Mouse (Mus musculus) forebrain, embryonic 14.5 days (tissue): Measurements from ENCODE around the gene Capn15. TPM values are rescaled to one million over a fixed set of nuclear protein-coding genes. Genes with fewer than 3 reads are reported as not detected.

Source experiments
- ATAC-seq: fragments of 200-750 bp; cut with Nextera tagmentation; 2 replicates; pipeline ENCODE4 v1.8.0; 2017; ENCODE audit warnings: mild to moderate bottlenecking, moderate library complexity
- DNase-seq: peaks from one replicate; pipeline ENCODE4 v3.0.0-alpha.2; 2015; ENCODE audit warnings: low spot score
- H3K27ac ChIP-seq: fragments of 300-500 bp; sonication (generic); 2 replicates; pipeline ENCODE4 v1.5.1; 2014; ENCODE audit warnings: low read depth, mild to moderate bottlenecking, control low read depth, low read length, moderate library complexity
- H3K27me3 ChIP-seq: fragments of 300-500 bp; sonication (generic); replicated peaks from 2 replicates; pipeline ENCODE4 v1.6.1; 2014; ENCODE audit warnings: low read length, control low read depth, mixed read lengths; ENCODE audit not compliant: control insufficient read depth, insufficient read depth
- H3K36me3 ChIP-seq: fragments of 300-500 bp; sonication (generic); 2 replicates; pipeline ENCODE4 v1.6.1; 2014; ENCODE audit warnings: low read length, control low read depth; ENCODE audit not compliant: control insufficient read depth, insufficient read depth
- H3K4me1 ChIP-seq: fragments of 300-500 bp; sonication (generic); 2 replicates; pipeline ENCODE4 v1.6.1; 2014; ENCODE audit warnings: antibody characterized with exemption, low read length, control low read depth; ENCODE audit not compliant: control insufficient read depth, insufficient read depth
- H3K4me2 ChIP-seq: fragments of 300-500 bp; sonication (generic); 2 replicates; pipeline ENCODE4 v1.6.1; 2014; ENCODE audit warnings: mild to moderate bottlenecking, control low read depth, low read length
- H3K4me3 ChIP-seq: fragments of 300-500 bp; sonication (generic); 2 replicates; pipeline ENCODE4 v1.5.1; 2014; ENCODE audit warnings: low read depth, low read length, control low read depth
- H3K9ac ChIP-seq: fragments of 300-500 bp; sonication (generic); 2 replicates; pipeline ENCODE4 v1.6.1; 2014; ENCODE audit warnings: mild to moderate bottlenecking, low read length, control low read depth, moderate library complexity
- H3K9me3 ChIP-seq: fragments of 300-500 bp; sonication (generic); replicated peaks from 2 replicates; pipeline ENCODE4 v1.6.1; 2016; ENCODE audit warnings: low read length, control low read depth, mixed read lengths; ENCODE audit not compliant: control insufficient read depth
- WGBS: fragments of 180-500 bp; shearing (Covaris S2); extraction: QIAGEN DNeasy Blood & Tissue Kit; methylation state at CpG from one replicate; pipeline ENCODE4 v1.1.7; 2014; 5-methylcytosine and 5-hydroxymethylcytosine counted together
- polyA plus RNA-seq: library from polyadenylated mRNA; unstranded; fragments of >200 nt; fragmentation: Nextera tagmentation; extraction: Ambion mirVana; gene quantifications from 2 replicates; pipeline ENCODE4 v1.2.1, GENCODE M21; 2014

Capn15 gene
- polyA plus RNA-seq, 1 experiment from 2014 or later: 17.0 TPM

GRCm38 (mm10) chr17:25922120-25922519 is 63.5 kb downstream of the Capn15 start:
- ATAC-seq: no peak
- Histone ChIP-seq H3K27ac (no peak overlapping the region), H3K9ac (no peak overlapping the region), H3K4me3 (no peak overlapping the region), H3K4me1 (peaks cover 13% of the 10 kb centered on the region), H3K36me3 (peaks cover 16% of the 10 kb centered on the region; the same call in 1 of the 2 replicates), H3K27me3 (no peaks in the 10 kb centered on the region), H3K4me2 (no peak overlapping the region), H3K9me3 (no peaks in the 10 kb centered on the region)
- WGBS: 67% methylated on average over 5 of the region's 5 CpGs
- DNase-seq: no peak

- ATAC-seq (peak; percentile 97), DNase-seq (peak; percentile 100)
- 0% methylated on average over 33 of the region's 40 CpGs for WGBS
- Histone ChIP-seq H3K9ac (peak overlapping the region; percentile 87), H3K4me3 (peak overlapping the region; percentile 95), H3K4me1 (peaks cover 13% of the 10 kb centered on the region), H3K36me3 (peaks cover 10% of the 10 kb centered on the region; the same call in 1 of the 2 replicates), H3K4me2 (peak overlapping the region; percentile 73), H3K9me3 (no peaks in the 10 kb centered on the region), H3K27me3 (no peaks in the 10 kb centered on the region), H3K27ac (peak overlapping the region; percentile 92)
Observed at GRCm38 (mm10) chr17:25919786-25920642, 65.6 kb downstream of the Capn15 start.

GRCm38 (mm10) chr17:25919144-25919785 is 66.3 kb downstream of the Capn15 start, which contains the start of gene Rab40c:
Gene Rab40c (minus strand): TSS chr17:25919727.
- H3K4me2 ChIP-seq: peak within 1 kb of the TSS; percentile 87
- H3K9ac ChIP-seq: peak within 1 kb of the TSS; percentile 87
- ATAC-seq (peak; percentile 6), DNase-seq (no peak)
- no peaks in the 10 kb centered on the region for H3K27me3 ChIP-seq
- peaks cover 10% of the 10 kb centered on the region; the same call in 1 of the 2 replicates for H3K36me3 ChIP-seq
- WGBS: under 1% methylated on average over 76 of the region's 78 CpGs
- H3K9me3 ChIP-seq: no peaks in the 10 kb centered on the region
- peak within 1 kb of the TSS; percentile 95 for H3K4me3 ChIP-seq
- H3K4me1 ChIP-seq: peaks cover 13% of the 10 kb centered on the region
- H3K27ac ChIP-seq: peak within 1 kb of the TSS; percentile 92

DNA sequence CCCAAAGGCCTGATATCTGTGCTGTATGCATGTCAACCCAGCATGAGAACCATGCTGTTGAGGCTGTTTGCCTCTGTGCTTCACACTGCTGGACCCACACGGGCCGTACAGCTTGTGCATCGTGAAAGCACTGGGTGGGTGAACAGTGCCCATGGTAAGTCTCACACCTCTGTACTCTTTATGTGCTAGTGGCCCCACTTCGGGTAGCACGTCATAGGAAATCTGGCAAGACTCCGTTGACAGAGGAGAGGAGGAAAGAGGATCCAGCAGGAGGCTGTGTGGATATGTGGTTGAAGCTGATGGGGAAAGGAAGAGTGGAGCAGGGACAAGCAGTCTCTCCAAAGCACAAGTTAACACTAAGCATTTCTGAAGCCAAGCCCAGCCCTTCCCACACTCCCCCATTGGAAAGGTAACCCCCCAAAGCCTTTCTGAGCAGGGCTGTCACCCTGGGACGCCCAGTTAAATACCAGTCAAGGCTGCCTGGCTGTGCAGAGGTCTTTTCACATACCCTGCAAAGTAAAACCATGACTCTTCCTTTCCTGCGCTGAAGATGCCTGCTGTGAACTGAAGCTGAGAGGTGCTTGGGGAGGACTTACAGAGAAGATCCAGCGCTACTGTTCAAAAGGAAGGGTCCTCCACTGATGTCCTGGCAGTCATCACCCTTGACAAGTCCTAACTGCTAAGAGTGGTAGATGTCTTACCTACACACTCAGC is 67.4 kb downstream of the Capn15 start:
- Histone ChIP-seq H3K27ac (no peak overlapping the region), H3K4me2 (peak overlapping the region; percentile 87), H3K27me3 (no peaks in the 10 kb centered on the region), H3K4me3 (peak overlapping the region; percentile 95), H3K9ac (peak overlapping the region; percentile 87), H3K4me1 (peaks cover 13% of the 10 kb centered on the region), H3K9me3 (no peaks in the 10 kb centered on the region), H3K36me3 (peaks cover 11% of the 10 kb centered on the region; the same call in 1 of the 2 replicates)
- 85% methylated on average over 9 of the region's 9 CpGs for WGBS
- ATAC-seq (no peak), DNase-seq (no peak)

DNA sequence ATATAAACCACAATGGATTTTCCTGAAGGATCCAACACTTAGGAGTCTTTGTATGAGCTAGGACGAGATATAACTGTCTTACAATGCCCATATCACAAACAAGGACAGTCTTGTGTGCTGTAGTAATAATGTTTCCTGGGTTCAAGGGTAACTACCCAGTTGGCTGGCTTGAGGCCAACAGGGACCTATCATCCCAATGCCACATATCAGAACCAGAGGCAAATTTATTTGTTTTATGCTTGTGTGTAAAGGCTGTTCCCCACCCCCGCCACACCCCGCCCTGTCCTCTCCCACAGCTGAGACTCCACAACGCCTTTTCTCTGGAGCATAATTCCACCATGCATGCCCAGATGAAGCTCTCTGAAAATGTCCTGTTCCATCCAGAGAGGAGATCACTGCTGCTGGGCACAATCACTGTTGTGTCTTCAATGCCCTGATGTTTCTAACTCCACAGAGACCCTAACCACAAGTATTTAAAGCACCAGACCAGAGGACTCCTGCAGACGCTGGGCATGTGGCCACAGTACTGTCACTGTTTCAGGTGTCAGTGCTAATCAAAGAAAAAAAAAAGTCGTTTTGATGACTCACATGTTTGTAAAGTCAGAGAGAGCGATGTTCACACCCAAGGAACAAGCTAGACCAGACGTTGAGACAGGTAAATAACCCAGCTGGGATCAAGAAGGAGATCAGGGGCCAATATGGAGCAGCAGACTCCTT is 68.5 kb downstream of the Capn15 start:
- H3K4me2 ChIP-seq: no peak overlapping the region
- no peak overlapping the region for H3K27ac ChIP-seq
- H3K4me1 ChIP-seq: peaks cover 13% of the 10 kb centered on the region
- no peak for ATAC-seq
- H3K36me3 ChIP-seq: peaks cover 14% of the 10 kb centered on the region; the same call in 1 of the 2 replicates
- H3K9ac ChIP-seq: no peak overlapping the region; the same call in 1 of the 2 replicates
- no peaks in the 10 kb centered on the region for H3K27me3 ChIP-seq
- no peak overlapping the region for H3K4me3 ChIP-seq
- WGBS: 83% methylated on average over 8 of the region's 8 CpGs
- no peak for DNase-seq
- H3K9me3 ChIP-seq: no peaks in the 10 kb centered on the region

GRCm38 (mm10) chr17:25914295-25914694 is 71.3 kb downstream of the Capn15 start:
- Histone ChIP-seq H3K9ac (no peak overlapping the region), H3K4me3 (no peak overlapping the region), H3K4me1 (peaks cover 10% of the 10 kb centered on the region), H3K4me2 (no peak overlapping the region), H3K27ac (no peak overlapping the region), H3K36me3 (peaks cover 14% of the 10 kb centered on the region; the same call in 1 of the 2 replicates), H3K9me3 (no peaks in the 10 kb centered on the region), H3K27me3 (no peaks in the 10 kb centered on the region)
- no peak for ATAC-seq
- WGBS: 90% methylated on average over 4 of the region's 4 CpGs
- DNase-seq: no peak

DNA sequence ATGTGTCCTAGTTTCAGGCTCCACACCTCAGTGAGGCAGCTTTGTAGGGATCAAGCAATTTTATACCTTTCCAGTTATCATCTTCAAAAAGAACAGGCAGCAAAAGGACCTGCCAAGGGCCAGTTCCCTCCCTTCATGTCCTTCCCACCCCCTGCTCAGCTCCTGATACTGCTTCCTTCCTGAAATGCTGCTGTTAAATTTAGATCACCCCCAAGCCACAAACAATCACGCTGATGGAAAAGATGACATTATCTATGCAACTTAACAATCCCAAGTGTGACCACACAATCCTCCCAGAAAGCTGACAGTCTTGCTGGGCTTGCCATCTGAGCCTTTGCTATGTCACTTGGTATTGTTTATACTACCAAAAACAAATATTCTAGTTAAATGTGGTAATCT is 71.7 kb downstream of the Capn15 start:
- 88% methylated on average over 1 of the region's 1 CpGs for WGBS
- Histone ChIP-seq H3K9ac (no peak overlapping the region), H3K4me1 (peaks cover 10% of the 10 kb centered on the region), H3K4me2 (no peak overlapping the region), H3K9me3 (no peaks in the 10 kb centered on the region), H3K36me3 (peaks cover 14% of the 10 kb centered on the region; the same call in 1 of the 2 replicates), H3K27me3 (no peaks in the 10 kb centered on the region), H3K4me3 (no peak overlapping the region), H3K27ac (no peak overlapping the region)
- no peak for DNase-seq
- ATAC-seq: no peak

- Histone ChIP-seq H3K4me2 (no peak overlapping the region), H3K9ac (no peak overlapping the region), H3K9me3 (no peaks in the 10 kb centered on the region), H3K4me1 (peaks cover 5% of the 10 kb centered on the region), H3K4me3 (no peak overlapping the region), H3K27ac (no peak overlapping the region), H3K36me3 (peaks cover 14% of the 10 kb centered on the region; the same call in 1 of the 2 replicates), H3K27me3 (no peaks in the 10 kb centered on the region)
- 90% methylated on average over 14 of the region's 14 CpGs for WGBS
- no peak for DNase-seq
- no peak for ATAC-seq
Observed at GRCm38 (mm10) chr17:25913186-25913876, 72.3 kb downstream of the Capn15 start.
